Mouse (Mus musculus): Measurements from ENCODE around the gene Ccdc87. TPM values are rescaled to one million over a fixed set of nuclear protein-coding genes. Genes with fewer than 3 reads are reported as not detected.
A peak's percentile ranks its signal among the peaks of the same experiment; 100 is the strongest.

The Ccdc87 gene
- polyA plus RNA-seq, 1 experiment from 2014 or later, result 0.09 TPM

GRCm38 (mm10) chr19:4840848-4841247 lies 1.7 kb downstream of the Ccdc87 start:
- H3K27me3 ChIP-seq, result peaks cover 38% of the 10 kb centered on the region
- no peak overlapping the region for H3K4me3 ChIP-seq (replicated peaks)
- H3K4me2 ChIP-seq, result no peak overlapping the region
- H3K27ac ChIP-seq, result no peak overlapping the region
- no peaks in the 10 kb centered on the region for H3K9me3 ChIP-seq
- ATAC-seq (ENCODE audit: insufficient number of reproducible peaks, insufficient read depth, low FRiP score, low TSS enrichment, low read depth), result no peak
- no peak overlapping the region for H3K9ac ChIP-seq (replicated peaks)
- H3K36me3 ChIP-seq, result peaks cover 4% of the 10 kb centered on the region; the same call in 1 of the 2 replicates
- 84% methylated on average over 9 of the region's 9 CpGs for WGBS
- H3K4me1 ChIP-seq (replicated peaks), result peaks cover 14% of the 10 kb centered on the region

GRCm38 (mm10) chr19:4842611-4843010 lies 3.4 kb downstream of the Ccdc87 start:
- peaks cover 14% of the 10 kb centered on the region for H3K4me1 ChIP-seq (replicated peaks)
- WGBS, result 72% methylated on average over 2 of the region's 2 CpGs
- H3K9ac ChIP-seq (replicated peaks), result no peak overlapping the region
- H3K27ac ChIP-seq, result no peak overlapping the region
- no peaks in the 10 kb centered on the region for H3K36me3 ChIP-seq
- no peaks in the 10 kb centered on the region for H3K9me3 ChIP-seq
- H3K27me3 ChIP-seq, result peaks cover 38% of the 10 kb centered on the region
- no peak for ATAC-seq (ENCODE audit: insufficient number of reproducible peaks, insufficient read depth, low FRiP score, low TSS enrichment, low read depth)
- H3K4me3 ChIP-seq (replicated peaks), result no peak overlapping the region
- H3K4me2 ChIP-seq, result no peak overlapping the region

GRCm38 (mm10) chr19:4845846-4846245 lies 6.7 kb downstream of the Ccdc87 start:
- Histone ChIP-seq H3K36me3 (no peaks in the 10 kb centered on the region), H3K9ac (replicated peaks) (no peak overlapping the region), H3K4me1 (replicated peaks) (no peaks in the 10 kb centered on the region), H3K4me2 (no peak overlapping the region), H3K9me3 (no peaks in the 10 kb centered on the region), H3K4me3 (replicated peaks) (no peak overlapping the region), H3K27ac (no peak overlapping the region), H3K27me3 (peaks cover 30% of the 10 kb centered on the region)
- ATAC-seq (ENCODE audit: insufficient number of reproducible peaks, insufficient read depth, low FRiP score, low TSS enrichment, low read depth), result no peak
- 71% methylated on average over 2 of the region's 2 CpGs for WGBS

GRCm38 (mm10) chr19:4847490-4847889 lies 8.3 kb downstream of the Ccdc87 start:
- Histone ChIP-seq H3K4me2 (no peak overlapping the region), H3K36me3 (no peaks in the 10 kb centered on the region), H3K4me3 (replicated peaks) (no peak overlapping the region), H3K9me3 (no peaks in the 10 kb centered on the region), H3K27ac (no peak overlapping the region), H3K9ac (replicated peaks) (no peak overlapping the region), H3K27me3 (peaks cover 14% of the 10 kb centered on the region; the same call in 1 of the 2 replicates), H3K4me1 (replicated peaks) (no peaks in the 10 kb centered on the region)
- no peak for ATAC-seq (ENCODE audit: insufficient number of reproducible peaks, insufficient read depth, low FRiP score, low TSS enrichment, low read depth)
- 31% methylated on average over 7 of the region's 7 CpGs for WGBS

GRCm38 (mm10) chr19:4849800-4850199 lies 10.6 kb downstream of the Ccdc87 start:
- Histone ChIP-seq H3K9ac (replicated peaks) (no peak overlapping the region), H3K4me3 (replicated peaks) (no peak overlapping the region), H3K4me2 (no peak overlapping the region), H3K9me3 (no peaks in the 10 kb centered on the region), H3K27ac (no peak overlapping the region), H3K4me1 (replicated peaks) (0 out of 2 replicates have a peak, but pooled peaks cover 3% of the 10 kb centered on the region), H3K36me3 (no peaks in the 10 kb centered on the region), H3K27me3 (peaks cover 7% of the 10 kb centered on the region; the same call in 1 of the 2 replicates)
- WGBS, result 49% methylated on average over 4 of the region's 4 CpGs
- no peak for ATAC-seq (ENCODE audit: insufficient number of reproducible peaks, insufficient read depth, low FRiP score, low TSS enrichment, low read depth)

- Histone ChIP-seq H3K4me3 (replicated peaks) (no peak overlapping the region), H3K4me2 (no peak overlapping the region), H3K27me3 (peaks cover 7% of the 10 kb centered on the region; the same call in 1 of the 2 replicates), H3K4me1 (replicated peaks) (peaks cover 4% of the 10 kb centered on the region), H3K9ac (replicated peaks) (no peak overlapping the region), H3K9me3 (no peaks in the 10 kb centered on the region), H3K36me3 (no peaks in the 10 kb centered on the region), H3K27ac (no peak overlapping the region)
- ATAC-seq (ENCODE audit: insufficient number of reproducible peaks, insufficient read depth, low FRiP score, low TSS enrichment, low read depth), result no peak
- 55% methylated on average over 5 of the region's 5 CpGs for WGBS
Measured at GRCm38 (mm10) chr19:4850281-4850680, 11.1 kb downstream of the Ccdc87 start.

GRCm38 (mm10) chr19:4854552-4855469 lies 15.6 kb downstream of the Ccdc87 start, which contains the start of gene Ctsf:
Ctsf (plus strand) TSS chr19:4855130.
- peaks cover 12% of the 10 kb centered on the region for H3K4me1 ChIP-seq (replicated peaks)
- H3K4me3 ChIP-seq (replicated peaks), result peak within 1 kb of the TSS; percentile 66
- peak; percentile 63; the same call in 1 of the 2 replicates for ATAC-seq (ENCODE audit: insufficient number of reproducible peaks, insufficient read depth, low FRiP score, low TSS enrichment, low read depth)
- WGBS, result 5% methylated on average over 45 of the region's 45 CpGs
- peaks cover 7% of the 10 kb centered on the region; the same call in 1 of the 2 replicates for H3K27me3 ChIP-seq
- peaks cover 7% of the 10 kb centered on the region; the same call in 1 of the 2 replicates for H3K36me3 ChIP-seq
- peak within 1 kb of the TSS; percentile 69 for H3K9ac ChIP-seq (replicated peaks)
- no peak within 1 kb of the TSS for H3K27ac ChIP-seq
- peak within 1 kb of the TSS; percentile 97 for H3K4me2 ChIP-seq
- H3K9me3 ChIP-seq, result no peaks in the 10 kb centered on the region

- Histone ChIP-seq H3K27me3 (peaks cover 7% of the 10 kb centered on the region; the same call in 1 of the 2 replicates), H3K36me3 (peaks cover 10% of the 10 kb centered on the region; the same call in 1 of the 2 replicates), H3K9ac (replicated peaks) (peak overlapping the region; percentile 69), H3K4me1 (replicated peaks) (peaks cover 12% of the 10 kb centered on the region), H3K27ac (no peak overlapping the region), H3K4me3 (replicated peaks) (peak overlapping the region; percentile 66), H3K4me2 (peak overlapping the region; percentile 97), H3K9me3 (no peaks in the 10 kb centered on the region)
- 2% methylated on average over 14 of the region's 14 CpGs for WGBS
- 0 out of 2 replicates have a peak, but pooled peaks have one; percentile 20 for ATAC-seq (ENCODE audit: insufficient number of reproducible peaks, insufficient read depth, low FRiP score, low TSS enrichment, low read depth)
Measured at GRCm38 (mm10) chr19:4855470-4855820, 16.3 kb downstream of the Ccdc87 start.

- Histone ChIP-seq H3K4me1 (replicated peaks) (peaks cover 12% of the 10 kb centered on the region), H3K4me3 (replicated peaks) (peak overlapping the region; percentile 66)
- 85% methylated on average over 4 of the region's 4 CpGs for WGBS
Measured at GRCm38 (mm10) chr19:4855951-4856350, 16.8 kb downstream of the Ccdc87 start.

GRCm38 (mm10) chr19:4859081-4859480 lies 19.9 kb downstream of the Ccdc87 start:
- Histone ChIP-seq H3K9ac (replicated peaks) (no peak overlapping the region), H3K36me3 (peaks cover 12% of the 10 kb centered on the region; the same call in 1 of the 2 replicates), H3K9me3 (no peaks in the 10 kb centered on the region), H3K4me2 (no peak overlapping the region), H3K27me3 (peaks cover 12% of the 10 kb centered on the region; the same call in 1 of the 2 replicates), H3K4me3 (replicated peaks) (no peak overlapping the region), H3K27ac (no peak overlapping the region), H3K4me1 (replicated peaks) (peaks cover 12% of the 10 kb centered on the region)
- ATAC-seq (ENCODE audit: insufficient number of reproducible peaks, insufficient read depth, low FRiP score, low TSS enrichment, low read depth), result no peak
- 74% methylated on average over 6 of the region's 6 CpGs for WGBS

More at GRCm38 (mm10) chr19:4855951-4856350, 16.8 kb downstream of the Ccdc87 start:
- ATAC-seq (ENCODE audit: insufficient number of reproducible peaks, insufficient read depth, low FRiP score, low TSS enrichment, low read depth), result no peak
- H3K27ac ChIP-seq, result no peak overlapping the region
- no peak overlapping the region; the same call in 1 of the 2 replicates for H3K9ac ChIP-seq (replicated peaks)
- H3K9me3 ChIP-seq, result no peaks in the 10 kb centered on the region
- H3K27me3 ChIP-seq, result peaks cover 7% of the 10 kb centered on the region; the same call in 1 of the 2 replicates
- peaks cover 12% of the 10 kb centered on the region; the same call in 1 of the 2 replicates for H3K36me3 ChIP-seq
- H3K4me2 ChIP-seq, result peak overlapping the region; percentile 97

GRCm38 (mm10) chr19:4863048-4863447 lies 23.9 kb downstream of the Ccdc87 start:
- 79% methylated on average over 6 of the region's 6 CpGs for WGBS
- H3K9ac ChIP-seq (replicated peaks), result no peak overlapping the region
- no peak overlapping the region for H3K4me2 ChIP-seq

More at GRCm38 (mm10) chr19:4863048-4863447, 23.9 kb downstream of the Ccdc87 start:
- Histone ChIP-seq H3K36me3 (peaks cover 8% of the 10 kb centered on the region; the same call in 1 of the 2 replicates), H3K27ac (no peak overlapping the region), H3K4me3 (replicated peaks) (no peak overlapping the region), H3K27me3 (peaks cover 31% of the 10 kb centered on the region), H3K9me3 (no peaks in the 10 kb centered on the region), H3K4me1 (replicated peaks) (no peaks in the 10 kb centered on the region)
- no peak for ATAC-seq (ENCODE audit: insufficient number of reproducible peaks, insufficient read depth, low FRiP score, low TSS enrichment, low read depth)
